Mouse (Mus musculus): Measurements from ENCODE around the gene Cyfip2.

DNA sequence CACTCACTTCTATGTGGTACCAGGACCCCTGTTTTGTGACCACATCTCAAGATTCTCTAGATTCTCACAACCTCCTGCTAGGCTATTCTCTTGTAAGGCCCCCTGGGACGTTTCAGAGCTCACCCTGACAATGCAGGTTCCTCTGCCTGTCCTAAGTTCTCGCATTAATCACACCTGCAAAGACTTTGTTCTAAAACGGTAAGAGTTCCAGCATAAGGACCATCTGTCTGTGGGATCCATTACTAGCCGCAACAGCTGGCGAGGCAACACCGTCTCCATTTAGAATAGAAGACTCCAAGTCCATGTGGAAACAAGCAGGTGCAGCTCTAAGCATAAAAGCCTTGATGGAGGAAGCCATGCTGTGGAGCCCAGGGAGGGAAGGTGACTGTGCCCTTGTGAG, 82.5 kb downstream of the Cyfip2 start:
- TF ChIP-seq CTCF (IDR thresholded peaks at IDR 0.05; ENCODE audit: borderline replicate concordance, insufficient read depth, low read depth, low read length) = no peak
- no peak for TF ChIP-seq POLR2A (IDR thresholded peaks at IDR 0.05; ENCODE audit: borderline replicate concordance, insufficient read depth, low read length)

Measured in cerebellum, adult 2 months (tissue).